Mouse (Mus musculus) embryonic stem cell, embryonic (primary cell): ENCODE data around the gene Ccdc187.

Source experiments
- CTCF ChIA-PET, 4 experiments: fragments of 300-600 bp in 2 of 4; fragments of 350-600 bp in 2 of 4; sonication (Branson Sonifier 250); formaldehyde crosslinking; loops; one replicate each; lab custom pipeline; 2022; ENCODE audit warnings: inconsistent platforms in 2 of 4; lab: Charles Lee
- POLR2A ChIA-PET, 4 experiments: fragments of 300-600 bp in 2 of 4; fragments of 350-600 bp in 2 of 4; sonication (Branson Sonifier 250); formaldehyde crosslinking; loops; one replicate each; lab custom pipeline; 2022; ENCODE audit warnings: antibody characterized with exemption in 4 of 4, inconsistent platforms in 1 of 4; lab: Charles Lee

Ccdc187 gene

GRCm38 (mm10) chr2:26320245-26321185, 26.2 kb upstream of the Ccdc187 start:
- ChIA-PET POLR2A (interaction anchor here in 1 of 4 experiments (1.1 to 10.7 kb wide), 4 partner anchors 11 to 125 kb away, joined by 3 to 111 read pairs (median 4); no protein-coding TSS in a partner anchor), CTCF (no interaction called here)

GRCm38 (mm10) chr2:26319519-26320244, 25.3 kb upstream of the Ccdc187 start:
- CTCF ChIA-PET = interaction anchor here in 2 of 4 experiments (0.6 to 1.4 kb wide), 3 partner anchors 46 to 166 kb away, joined by 3 read pairs; no protein-coding TSS in a partner anchor

GRCm38 (mm10) chr2:26319109-26319508, 24.8 kb upstream of the Ccdc187 start:
- ChIA-PET CTCF (interaction anchor here in 2 of 4 experiments (1.2 to 1.4 kb wide), 2 partner anchors 45 to 166 kb away, joined by 3 read pairs; no protein-coding TSS in a partner anchor), POLR2A (interaction anchor here in 2 of 4 experiments (0.7 to 1.4 kb wide), 6 partner anchors 10 to 198 kb away, joined by 3 to 4 read pairs (median 4); no protein-coding TSS in a partner anchor)

More at GRCm38 (mm10) chr2:26319519-26320244, 25.3 kb upstream of the Ccdc187 start:
- POLR2A ChIA-PET = interaction anchor here in 2 of 4 experiments (0.6 to 1.4 kb wide), 5 partner anchors 10 to 314 kb away, joined by 3 to 5 read pairs (median 4); no protein-coding TSS in a partner anchor

- ChIA-PET POLR2A (interaction anchor here in 3 of 4 experiments (0.5 to 1.3 kb wide), 6 partner anchors 18 to 937 kb away, joined by 3 to 7 read pairs (median 4); partner anchors contain the start of gene Dnlz (in 1 of the 3)), CTCF (interaction anchor here in 3 of 4 experiments (0.6 to 1.4 kb wide), 7 partner anchors 21 to 318 kb away, joined by 3 to 10 read pairs (median 3); partner anchors contain the start of gene Dnlz (in 1 of the 3))
These were observed 23.8 kb upstream of the Ccdc187 start for GRCm38 (mm10) chr2:26317991-26318672.

- ChIA-PET CTCF (interaction anchor here in 2 of 4 experiments (0.5 to 3.0 kb wide), 5 partner anchors 8 to 252 kb away, joined by 3 to 22 read pairs (median 3); partner anchors contain the start of gene Inpp5e (in 1 of the 2)), POLR2A (interaction anchor here in 3 of 4 experiments (0.6 to 2.4 kb wide), 11 partner anchors 8 to 548 kb away, joined by 3 to 13 read pairs (median 3); partner anchors contain the start of gene Dnlz (in 2 of the 3))
These were observed 23.0 kb upstream of the Ccdc187 start for GRCm38 (mm10) chr2:26317371-26317770.

GRCm38 (mm10) chr2:26316576-26317246, 22.4 kb upstream of the Ccdc187 start:
- ChIA-PET CTCF (interaction anchor here in 3 of 4 experiments (1.0 to 3.0 kb wide), 8 partner anchors 9 to 253 kb away, joined by 3 to 22 read pairs (median 7); partner anchors contain the start of gene Inpp5e (in 2 of the 3)), POLR2A (interaction anchor here (0.6 to 2.9 kb wide), 23 partner anchors 8 to 549 kb away, joined by 3 to 16 read pairs (median 4); partner anchors contain the start of genes Inpp5e (in 2 of the 4), Dnlz (in 1 of the 4) and Qsox2 (in 1 of the 4))

GRCm38 (mm10) chr2:26315925-26316311, 21.6 kb upstream of the Ccdc187 start:
- CTCF ChIA-PET = interaction anchor here (0.6 to 3.0 kb wide), 13 partner anchors 9 to 384 kb away, joined by 3 to 22 read pairs (median 5); partner anchors contain the start of genes Inpp5e (in 2 of the 4) and Dnlz (in 1 of the 4)

GRCm38 (mm10) chr2:26315072-26315924, 20.9 kb upstream of the Ccdc187 start, which contains the start of gene Gpsm1:
Gene Gpsm1, plus strand, starts transcription at chr2:26315515.
- ChIA-PET POLR2A (interaction anchor here (0.6 to 2.9 kb wide), 21 partner anchors 10 to 321 kb away, joined by 3 to 16 read pairs (median 4); partner anchors contain the start of genes Dnlz (in 2 of the 4), Inpp5e (in 2 of the 4), Qsox2 (in 1 of the 4) and Sec16a (in 1 of the 4)), CTCF (interaction anchor here (0.5 to 3.0 kb wide), 14 partner anchors 10 to 384 kb away, joined by 3 to 22 read pairs (median 4); partner anchors contain the start of genes Inpp5e (in 2 of the 4) and Dnlz (in 1 of the 4))

More at GRCm38 (mm10) chr2:26315925-26316311, 21.6 kb upstream of the Ccdc187 start:
- POLR2A ChIA-PET = interaction anchor here (0.6 to 2.9 kb wide), 28 partner anchors 9 to 320 kb away, joined by 3 to 16 read pairs (median 4); partner anchors contain the start of genes Dnlz (in 2 of the 4), Inpp5e (in 2 of the 4), Qsox2 (in 1 of the 4) and Sec16a (in 1 of the 4)

GRCm38 (mm10) chr2:26314281-26315071, 20.1 kb upstream of the Ccdc187 start:
- POLR2A ChIA-PET = interaction anchor here in 2 of 4 experiments (0.8 to 2.9 kb wide), 7 partner anchors 11 to 131 kb away, joined by 3 to 16 read pairs (median 4); partner anchors contain the start of genes Dnlz (in 1 of the 2) and Sec16a (in 1 of the 2)
- CTCF ChIA-PET = interaction anchor here in 2 of 4 experiments (0.7 to 3.0 kb wide), 6 partner anchors 11 to 161 kb away, joined by 3 to 22 read pairs (median 8); partner anchors contain the start of gene Inpp5e (in 1 of the 2)

GRCm38 (mm10) chr2:26313394-26313793, 19.0 kb upstream of the Ccdc187 start:
- ChIA-PET CTCF (interaction anchor here in 2 of 4 experiments (1.0 to 1.6 kb wide), 3 partner anchors 13 to 159 kb away, joined by 4 to 6 read pairs (median 5); no protein-coding TSS in a partner anchor), POLR2A (interaction anchor here (0.6 to 1.6 kb wide), 5 partner anchors 8 to 291 kb away, joined by 3 to 6 read pairs (median 3); partner anchors contain the start of gene Agpat2 (in 1 of the 4))

- CTCF ChIA-PET = interaction anchor here in 2 of 4 experiments (0.6 to 1.0 kb wide), 2 partner anchors 27 to 43 kb away, joined by 5 to 6 read pairs; no protein-coding TSS in a partner anchor
- POLR2A ChIA-PET = interaction anchor here in 1 of 4 experiments (1.6 kb wide), 1 partner anchor 12 kb away, joined by 3 read pairs; no protein-coding TSS in a partner anchor
These were observed 18.5 kb upstream of the Ccdc187 start for GRCm38 (mm10) chr2:26312812-26313211.

GRCm38 (mm10) chr2:26311936-26312335, 17.6 kb upstream of the Ccdc187 start:
- CTCF ChIA-PET = interaction anchor here in 1 of 4 experiments (1.2 kb wide), 1 partner anchor 14 kb away, joined by 5 read pairs; no protein-coding TSS in a partner anchor
- POLR2A ChIA-PET = interaction anchor here in 1 of 4 experiments (0.7 kb wide), 2 partner anchors 69 to 681 kb away, joined by 3 read pairs; partner anchors contain the start of gene Snapc4

- ChIA-PET CTCF (interaction anchor here (0.6 to 1.9 kb wide), 8 partner anchors 11 to 156 kb away, joined by 3 to 6 read pairs (median 4); partner anchors contain the start of gene Dnlz (in 1 of the 4)), POLR2A (interaction anchor here in 3 of 4 experiments (0.5 to 2.1 kb wide), 10 partner anchors 10 to 625 kb away, joined by 3 to 8 read pairs (median 3); partner anchors contain the start of gene Dnlz (in 1 of the 3))
These were observed 15.4 kb upstream of the Ccdc187 start for GRCm38 (mm10) chr2:26309739-26310138.
